Mouse (Mus musculus) lung, postnatal 0 days (tissue): Measurements from ENCODE around the gene Kcnj3.

Source experiments
- CTCF ChIP-seq: IDR thresholded peaks from 2 replicates; pipeline ENCODE4 v1.5.1; 2016; ENCODE audit warnings: antibody characterized with exemption, mild to moderate bottlenecking
- EP300 ChIP-seq: IDR thresholded peaks from 2 replicates; pipeline ENCODE4 v1.6.1; 2016; ENCODE audit warnings: antibody characterized with exemption, mild to moderate bottlenecking, control low read depth

DNA sequence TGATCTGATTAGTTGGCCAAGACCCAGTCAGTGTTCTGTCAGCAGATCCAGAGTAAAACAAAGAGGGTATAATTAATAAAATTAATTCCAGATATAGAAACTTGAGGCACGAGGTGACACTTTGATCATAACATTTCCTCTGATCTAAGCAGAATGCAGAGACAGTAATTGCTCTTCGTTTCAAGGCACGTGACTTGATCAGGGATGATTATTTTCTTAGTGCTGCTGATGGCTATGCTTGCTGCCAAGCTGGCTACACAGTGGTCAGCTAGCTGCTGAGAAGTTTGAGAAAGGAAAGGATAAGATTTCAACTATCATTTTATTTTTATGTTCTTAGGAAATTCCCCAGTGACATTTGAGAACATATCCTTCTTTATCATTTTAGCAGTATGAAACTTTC lies 135.7 kb downstream of the Kcnj3 start:
- TF ChIP-seq EP300, result no peak
- no peak for TF ChIP-seq CTCF
